Mouse (Mus musculus) frontal cortex, postnatal 14 days (tissue): ENCODE measurements around the gene Birc5.
A peak's percentile ranks its signal among the peaks of the same experiment; 100 is the strongest.
"Not testable (repeated sequence)": the region's sequence is repeated elsewhere in the genome, so short reads cannot be mapped to it uniquely, and the experiment has no call there.

Experiments used
- DNase-seq, 2 experiments: peaks; one replicate each; pipeline ENCODE4 v3.0.0; 2022; ENCODE audit warnings: low spot score in 2 of 2

Gene Birc5

GRCm38 (mm10) chr11:117848985-117849671 lies at the start of gene Birc5:
Gene Birc5 (plus strand): TSS chr11:117849251.
- DNase-seq = peak; percentile 90 to 93

GRCm38 (mm10) chr11:117800038-117800437 lies 49.0 kb upstream of the Birc5 start:
- DNase-seq = no peak

- no peak for DNase-seq
Measured at GRCm38 (mm10) chr11:117801650-117802049, 47.4 kb upstream of the Birc5 start.

DNA sequence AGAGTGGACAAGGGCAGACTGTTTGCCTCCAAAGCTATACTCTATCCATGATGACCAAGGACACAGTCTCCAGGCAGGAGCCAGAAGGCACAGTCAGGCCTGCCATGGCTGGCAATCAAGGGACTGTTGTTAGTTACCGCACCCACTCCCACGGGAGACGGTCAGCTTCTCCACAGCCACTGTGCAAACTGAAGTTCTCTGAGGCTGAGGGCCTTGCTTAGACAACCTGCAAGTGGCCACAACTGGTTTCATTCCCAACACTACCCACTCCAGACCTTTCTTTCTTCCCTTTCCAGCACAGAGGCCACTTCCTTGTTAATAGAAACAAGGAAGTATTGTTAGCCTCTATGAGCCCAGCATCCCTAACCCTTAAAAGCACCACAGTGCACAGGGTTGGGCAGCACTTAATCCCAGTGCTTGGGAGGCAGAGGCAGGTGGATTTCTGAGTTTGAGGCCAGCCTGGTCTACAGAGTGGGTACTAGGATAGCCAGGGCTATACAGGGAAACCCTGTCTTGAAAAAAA lies 45.8 kb upstream of the Birc5 start:
- no peak for DNase-seq

GRCm38 (mm10) chr11:117806781-117807180 lies 42.3 kb upstream of the Birc5 start:
- DNase-seq = no peak

DNA sequence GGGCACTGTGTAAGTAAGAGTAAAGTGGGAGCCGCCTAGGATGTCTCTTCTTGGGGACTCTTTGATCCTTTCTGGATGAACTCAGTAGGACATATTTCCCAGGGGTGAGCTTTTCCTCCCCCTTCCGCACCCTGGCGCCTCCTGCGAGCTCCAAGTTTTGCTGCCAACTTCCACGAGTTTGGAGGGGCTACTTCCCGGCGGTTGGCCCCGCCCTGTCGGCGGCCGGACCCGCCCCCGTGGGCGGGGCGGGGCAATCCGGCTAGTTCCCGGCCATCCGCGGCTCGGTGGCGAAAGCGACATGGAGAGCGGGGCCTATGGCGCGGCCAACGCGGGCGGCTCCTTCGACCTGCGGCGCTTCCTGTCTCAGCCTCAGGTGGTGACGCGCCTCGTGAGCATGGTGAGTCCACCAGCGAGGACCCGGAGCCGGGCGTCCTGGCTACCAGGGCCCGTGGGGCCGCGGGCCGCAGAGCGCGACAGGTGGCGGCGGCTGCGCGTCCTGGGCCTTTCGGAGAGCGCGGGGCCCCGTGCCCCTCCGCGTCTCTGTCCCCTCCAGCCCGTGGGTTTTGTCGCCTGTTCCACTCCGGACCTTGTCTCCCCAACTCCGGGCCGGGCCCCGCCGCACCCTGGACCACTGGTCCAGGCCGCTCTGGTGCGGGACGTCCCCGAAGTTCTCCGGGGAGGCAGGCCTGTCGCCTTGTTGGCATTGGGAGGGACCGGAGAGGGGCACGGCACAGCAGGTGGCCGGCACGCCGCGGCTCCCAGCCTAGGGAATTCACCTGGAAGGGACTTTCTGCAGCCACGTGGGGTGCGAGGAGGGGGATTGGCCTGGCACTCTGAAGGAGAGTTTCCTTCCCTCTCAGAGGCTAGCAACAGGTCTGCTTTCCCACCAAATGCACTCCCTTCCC lies 39.4 kb upstream of the Birc5 start, which contains the start of the genes Gm20708 and Syngr2:
TSS of gene Gm20708 (plus strand) at position 262 of the 905 bp plus-strand sequence.
TSS of gene Syngr2 (plus strand) at position 262 of the 905 bp plus-strand sequence.
- DNase-seq = peak in 1 of 2 experiments; percentile 48

DNA sequence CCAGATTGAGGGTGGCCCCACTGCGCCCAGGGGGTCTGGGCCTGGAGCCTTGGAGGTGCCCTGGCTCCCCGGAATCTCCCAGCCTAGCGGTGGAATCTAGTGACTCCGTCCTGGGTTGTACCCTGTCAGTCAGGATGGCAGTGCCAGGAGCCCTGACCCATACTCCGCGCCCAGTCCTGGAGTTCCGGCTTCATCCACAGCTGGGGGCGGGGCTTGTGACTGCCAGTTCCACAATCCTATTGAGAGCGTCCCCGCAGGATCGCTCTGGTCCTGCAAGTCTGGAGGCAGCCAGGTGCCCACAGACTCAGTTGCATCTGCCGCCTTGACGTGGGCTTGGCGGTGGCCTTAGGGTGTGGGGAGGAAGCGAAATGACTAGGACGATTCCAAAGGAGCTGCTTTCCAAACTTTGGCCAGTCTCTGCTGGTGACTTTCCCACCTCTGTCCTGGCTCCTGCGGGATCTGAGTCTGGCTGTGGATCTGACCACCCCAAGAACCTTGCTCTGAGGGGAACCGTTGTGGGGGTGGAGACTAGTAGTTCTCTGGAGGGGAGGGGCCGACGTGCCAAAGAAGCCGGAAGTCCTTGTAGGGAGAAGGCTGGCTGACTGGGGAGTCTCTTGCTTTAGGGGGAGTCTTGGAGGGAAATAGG lies 38.5 kb upstream of the Birc5 start:
- peak in 1 of 2 experiments; percentile 58 for DNase-seq

DNA sequence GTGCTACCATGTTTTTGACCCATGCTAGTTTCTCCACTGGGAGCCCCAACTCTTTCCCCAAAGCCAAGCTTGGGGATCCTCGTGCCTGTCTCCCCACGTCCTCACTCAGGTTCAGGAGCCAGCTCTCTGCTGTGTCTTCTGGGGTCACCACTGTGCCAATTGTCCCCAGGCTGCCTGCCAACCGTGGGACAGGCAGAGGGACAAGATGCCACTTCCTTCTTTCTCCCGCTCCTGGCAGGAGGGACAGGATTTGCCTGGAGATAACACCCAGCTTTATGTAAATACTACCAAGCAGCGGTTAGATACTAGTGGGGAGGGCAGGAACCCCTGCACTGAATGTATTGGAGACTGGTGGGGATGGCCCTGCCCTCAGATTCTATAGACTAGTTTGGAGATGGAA lies 35.2 kb upstream of the Birc5 start:
- DNase-seq = no peak

DNA sequence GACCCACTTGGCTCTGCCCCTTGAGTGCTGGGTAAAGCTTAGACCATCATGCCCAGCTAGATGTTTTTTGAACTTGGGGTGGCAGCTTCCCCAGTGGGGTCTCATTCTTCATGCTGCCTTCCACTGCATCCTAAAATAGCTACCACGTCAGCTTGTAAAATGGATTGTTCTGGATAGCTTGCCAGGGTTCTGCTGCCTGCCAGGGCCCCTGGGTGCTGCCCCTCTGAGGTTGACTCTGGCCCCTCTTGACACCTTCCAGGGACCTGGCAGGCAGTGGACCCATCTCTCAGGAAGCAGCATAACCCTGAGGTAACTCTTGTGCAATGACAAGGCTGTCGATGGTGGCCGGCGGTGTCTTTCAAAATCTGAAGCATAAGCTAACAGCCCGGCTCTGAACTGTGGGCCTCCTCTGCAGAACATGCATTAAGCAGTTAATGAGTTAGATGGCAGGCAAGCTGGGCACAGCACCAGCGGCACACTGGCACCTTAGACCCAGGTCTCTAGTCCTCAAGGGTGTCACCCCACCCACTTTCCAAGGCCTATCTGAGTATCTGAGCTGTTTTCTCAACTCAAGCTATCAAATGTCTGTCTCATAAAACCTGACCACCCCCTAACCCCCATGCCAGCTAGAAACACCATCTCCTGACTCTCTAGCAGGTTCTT lies 34.2 kb upstream of the Birc5 start:
- DNase-seq = no peak

GRCm38 (mm10) chr11:117815850-117816249 lies 33.2 kb upstream of the Birc5 start:
- not testable (repeated sequence) for DNase-seq

DNA sequence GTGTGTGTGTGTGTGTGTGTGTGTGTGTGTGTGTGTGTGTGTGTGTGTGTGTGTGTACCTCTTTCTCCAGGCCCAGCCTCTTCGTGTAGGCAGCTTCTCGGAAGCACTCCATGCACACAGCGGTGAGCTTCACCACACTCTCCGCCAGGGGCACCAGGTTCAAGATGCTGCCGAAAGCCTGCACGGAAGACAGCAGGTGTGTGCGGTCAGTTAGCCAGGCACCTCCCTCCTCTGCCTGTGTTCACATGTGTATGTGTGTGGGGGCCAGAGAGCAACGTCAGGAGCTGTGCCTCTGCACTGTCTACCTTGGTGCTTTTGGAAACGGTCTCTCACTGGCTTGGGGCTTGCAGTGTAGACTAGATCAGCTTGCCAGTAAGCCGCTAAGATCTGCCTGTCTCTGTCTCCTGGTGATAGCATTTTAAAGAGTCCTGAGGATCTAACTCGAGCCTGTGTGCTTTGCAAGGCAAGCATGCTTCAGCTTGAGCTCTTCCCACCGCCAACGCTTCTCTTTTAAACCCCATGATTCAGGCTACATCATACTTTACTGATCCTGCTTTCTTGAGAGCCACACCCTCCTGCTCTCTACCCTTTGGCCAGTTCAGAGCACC lies 32.6 kb upstream of the Birc5 start:
- DNase-seq = no peak

DNA sequence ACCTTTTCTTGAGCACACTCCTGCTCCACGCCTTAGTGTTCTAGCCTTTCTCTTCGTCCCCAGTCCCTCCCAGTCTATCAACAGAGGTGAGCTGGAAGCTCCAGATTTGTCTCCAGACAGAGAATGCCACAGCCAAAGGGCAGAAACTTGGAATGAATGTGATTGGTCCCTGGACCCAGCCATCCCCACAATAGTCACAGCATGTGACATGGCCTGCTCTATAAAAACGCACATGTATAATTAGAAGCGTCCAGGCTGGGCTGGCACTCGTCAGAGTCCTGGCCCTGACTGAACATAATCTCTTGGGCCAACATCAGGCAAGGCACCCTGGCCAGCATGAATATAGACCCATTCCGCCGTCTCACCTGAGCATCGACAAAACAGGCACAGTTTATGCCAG lies 30.0 kb upstream of the Birc5 start:
- DNase-seq = no peak

DNA sequence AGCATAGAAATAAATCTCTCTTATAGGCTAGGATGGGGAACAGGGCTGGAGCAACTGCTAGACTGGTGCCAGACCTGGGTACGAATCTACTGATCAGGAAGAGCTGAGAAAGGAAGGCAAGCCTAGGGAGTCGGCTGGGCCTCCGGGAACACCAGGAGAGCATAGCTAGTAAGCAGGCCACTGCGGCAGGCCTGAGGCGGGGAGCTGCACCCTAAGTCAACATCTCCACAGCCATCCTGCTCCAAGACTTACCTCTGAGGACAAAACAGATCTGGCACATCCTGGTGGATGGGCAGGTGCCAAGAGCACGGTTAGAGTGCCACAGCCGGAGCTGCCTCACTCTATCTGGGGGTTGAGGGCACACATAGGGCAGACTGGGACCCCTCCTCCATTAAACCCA lies 28.9 kb upstream of the Birc5 start:
- DNase-seq = no peak

- DNase-seq = no peak
Measured at GRCm38 (mm10) chr11:117821868-117822267, 27.2 kb upstream of the Birc5 start.

DNA sequence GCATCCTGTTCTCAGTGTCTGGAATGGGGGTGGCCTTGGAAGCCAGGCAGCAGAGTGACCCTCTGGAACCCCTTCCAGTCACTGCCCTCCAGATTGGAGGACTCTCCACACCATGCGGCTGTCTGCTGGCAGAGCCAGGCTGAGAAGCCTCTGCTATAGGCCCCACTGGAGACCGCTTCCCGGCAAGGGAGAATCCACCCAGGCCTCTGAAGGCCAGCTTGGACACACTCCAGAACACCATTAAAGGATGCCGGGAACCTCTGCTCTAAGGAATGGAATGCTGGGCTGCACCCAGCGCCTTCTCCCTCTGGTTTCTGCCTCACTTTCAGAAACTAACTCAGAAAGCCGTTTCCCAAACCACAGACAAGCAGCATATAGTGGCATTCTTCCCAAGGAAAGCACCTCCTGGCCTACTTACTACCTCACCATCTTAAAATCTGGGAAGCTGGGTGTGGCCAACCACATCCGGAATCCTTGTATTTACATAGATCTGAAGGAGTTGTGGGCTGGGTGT lies 26.3 kb upstream of the Birc5 start:
- DNase-seq = no peak

DNA sequence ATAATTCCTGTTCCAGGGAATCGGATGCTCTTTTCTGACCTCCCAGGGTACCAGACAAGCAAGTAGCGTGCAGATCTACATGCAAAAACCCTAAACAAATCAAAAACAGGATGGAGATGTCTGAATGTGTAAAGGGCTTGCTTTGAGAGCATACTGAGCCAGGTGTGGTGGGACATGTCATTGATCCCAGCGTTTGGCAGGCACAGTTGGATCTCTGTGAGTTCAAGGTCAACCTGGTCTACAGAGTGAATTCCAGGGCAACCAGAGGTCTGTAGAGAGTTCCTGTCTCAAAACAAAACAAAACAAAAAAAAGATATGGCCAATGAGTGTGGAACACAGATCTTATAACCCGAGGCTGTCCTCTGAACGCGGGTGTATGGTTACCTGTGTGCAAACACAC lies 25.6 kb upstream of the Birc5 start:
- DNase-seq = no peak

DNA sequence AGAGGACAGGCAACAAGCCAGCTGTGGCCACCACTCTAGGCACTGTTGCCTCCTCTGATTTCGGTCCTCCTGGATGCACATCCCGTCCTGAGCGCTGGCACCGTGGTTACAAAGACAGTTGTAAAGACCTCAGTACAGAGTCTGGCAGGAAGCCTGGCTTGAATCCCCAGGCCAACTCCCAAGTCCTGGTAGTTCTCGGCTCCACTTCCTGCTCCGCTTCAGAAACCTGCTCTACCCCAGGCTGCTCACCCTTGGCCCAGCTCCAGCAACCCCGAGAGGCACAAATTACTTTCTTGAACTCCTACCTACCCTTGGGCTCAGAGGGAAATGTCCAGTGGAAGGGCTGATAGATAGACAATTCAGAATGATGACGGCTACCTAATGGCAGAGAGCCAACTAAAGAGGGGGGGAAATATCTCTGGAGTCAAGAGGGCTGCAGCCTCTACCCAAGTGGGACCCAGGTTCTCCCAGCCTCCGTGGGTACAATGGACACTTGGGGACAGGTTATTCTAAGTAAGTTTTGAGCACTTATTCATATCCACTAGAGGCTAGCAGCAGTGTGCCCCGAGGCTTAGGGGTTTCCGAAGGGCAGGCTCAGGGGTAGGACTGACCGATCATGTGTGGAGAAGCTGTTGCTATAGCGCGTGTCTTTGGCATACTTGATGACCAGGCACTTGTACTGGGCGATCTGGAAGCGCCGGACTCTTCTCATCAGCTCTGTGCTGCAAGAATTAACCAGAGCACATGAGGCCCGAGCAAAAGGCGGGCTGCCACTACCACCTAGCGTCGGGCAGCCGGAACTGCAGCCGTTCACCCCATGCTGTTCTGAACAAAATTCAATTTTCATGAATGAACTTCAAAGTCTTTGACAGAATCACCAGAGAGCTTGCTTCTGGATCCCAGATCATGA lies 24.7 kb upstream of the Birc5 start:
- peak; percentile 62 to 81 for DNase-seq

GRCm38 (mm10) chr11:117825333-117826101 lies 23.5 kb upstream of the Birc5 start, which contains the start of the genes Afmid and Tk1:
Gene Afmid (plus strand): TSS chr11:117825924.
Gene Tk1 (minus strand): TSS chr11:117826092.
- DNase-seq = no peak

- no peak for DNase-seq
Measured at GRCm38 (mm10) chr11:117826164-117826563, 22.9 kb upstream of the Birc5 start.
